In the genomic region with DNA sequence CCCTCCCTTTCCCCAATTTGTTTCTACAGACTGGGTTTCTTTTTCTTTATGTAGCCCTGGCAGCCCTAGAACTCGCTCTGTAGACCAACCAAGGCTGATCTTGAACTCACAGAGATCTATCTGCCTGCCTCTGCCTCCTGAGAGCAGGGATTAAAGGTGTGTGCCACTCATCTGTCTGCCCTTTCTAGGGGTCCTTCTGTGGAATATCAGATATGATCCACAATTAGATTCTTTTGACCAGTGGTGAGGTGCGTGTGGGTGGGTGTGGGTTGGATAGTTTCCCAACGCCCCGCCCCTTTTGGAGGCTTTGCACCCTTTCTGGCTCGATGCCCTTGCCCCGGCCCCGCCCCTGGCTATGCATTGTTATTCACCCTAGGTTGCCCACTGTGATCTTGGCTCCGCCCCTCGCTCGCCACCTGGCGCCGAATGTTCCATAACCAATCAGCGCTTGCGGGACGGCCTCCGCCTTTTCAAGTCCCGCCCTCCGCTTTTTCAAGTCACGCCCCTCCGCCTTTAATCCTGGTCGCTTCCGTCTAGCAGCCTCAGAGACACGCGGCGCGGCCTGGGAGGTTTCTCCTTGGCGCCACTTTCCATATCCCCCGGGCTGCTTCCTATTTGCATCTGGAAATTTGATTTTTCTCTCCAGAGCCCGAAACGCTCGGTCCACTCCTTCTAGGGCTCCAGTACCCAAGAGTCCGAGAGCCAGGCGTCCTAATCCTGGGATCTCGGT, we compare ENCODE assay signal across 8 mouse cellular contexts. TPM values are rescaled to one million over a fixed set of nuclear protein-coding genes. Genes with fewer than 3 reads are reported as not detected.
A peak's percentile ranks its signal among the peaks of the same experiment; 100 is the strongest.
DNase-seq lines count a peak whose midpoint lies in the region; ATAC-seq and TF ChIP-seq lines count a peak whose summit lies in the region.

A gene (plus strand): TSS at position 516 of the 730 bp plus-strand sequence.

- WGBS in forebrain, embryonic 15.5 days, result 2% methylated on average over 34 of the region's 34 CpGs
- 3% methylated on average over 34 of the region's 34 CpGs for WGBS in lung, adult 2 months

- TF ChIP-seq CTCF in ES-Bruce4 (IDR thresholded peaks at IDR 0.05; ENCODE audit: low read depth, low read length), result no peak
- TF ChIP-seq CTCF in lung, adult 2 months (IDR thresholded peaks at IDR 0.05; ENCODE audit: insufficient read depth, low read length), result no peak

- ATAC-seq in forebrain, embryonic 15.5 days (replicated peaks), result peak; percentile 82
- peak; percentile 88 for ATAC-seq in neutrophil, adult 5-6 weeks (ENCODE audit: extremely low read depth, insufficient number of reproducible peaks, low FRiP score, poor library complexity, severe bottlenecking)

- peak within 1 kb of the TSS; percentile 98 for H3K4me2 ChIP-seq in forebrain, embryonic 15.5 days (replicated peaks)

- intact Hi-C loops in heart, postnatal 25 days (cut with DNase I), result loop anchor here (2.0 kb wide), 1 partner anchor 34 kb away; no protein-coding TSS in a partner anchor

- peak; percentile 95 for DNase-seq in c-Kit-positive CD71-positive TER-119-positive erythroid progenitor cells, embryonic 14.5 days (ENCODE audit: low spot score)
- DNase-seq in heart, postnatal 25 days (ENCODE audit: low spot score), result peak; percentile 88
- DNase-seq in layer of hippocampus, adult 18-20 months (ENCODE audit: low spot score in 2 of 2), result peak; percentile 44 to 71
- DNase-seq in lung, adult 2 months, result peak; percentile 93
- peak; percentile 93 to 97 for DNase-seq in thymus, adult 18-20 months

- H3K27me3 ChIP-seq in ES-Bruce4 (ENCODE audit: control insufficient read depth, insufficient read depth, low read length, poor library complexity, severe bottlenecking), result no peaks in the 10 kb centered on the region
- H3K27me3 ChIP-seq in forebrain, embryonic 15.5 days, result no peaks in the 10 kb centered on the region

- peak within 1 kb of the TSS; percentile 58 for H3K27ac ChIP-seq in ES-Bruce4 (ENCODE audit: insufficient read depth, low read length)
- no peak within 1 kb of the TSS for H3K27ac ChIP-seq in forebrain, embryonic 15.5 days (replicated peaks)

- peaks cover 6% of the 10 kb centered on the region for H3K36me3 ChIP-seq in ES-Bruce4 (ENCODE audit: control insufficient read depth, insufficient read depth, low read length, poor library complexity, severe bottlenecking)
- H3K36me3 ChIP-seq in forebrain, embryonic 15.5 days, result no peaks in the 10 kb centered on the region

- TF ChIP-seq POLR2A in ES-Bruce4 (IDR thresholded peaks at IDR 0.05; ENCODE audit: insufficient read depth, low read length), result peak; percentile 97
- peak; percentile 98 for TF ChIP-seq POLR2A in lung, adult 2 months (IDR thresholded peaks at IDR 0.05; ENCODE audit: borderline replicate concordance, extremely low read depth, low read depth, low read length)

- H3K9me3 ChIP-seq in ES-Bruce4 (replicated peaks; ENCODE audit: control insufficient read depth, insufficient read depth, low read length, poor library complexity, severe bottlenecking), result no peaks in the 10 kb centered on the region
- H3K9me3 ChIP-seq in forebrain, embryonic 15.5 days, result no peaks in the 10 kb centered on the region

- peak within 1 kb of the TSS; percentile 99 for H3K4me3 ChIP-seq in ES-Bruce4 (ENCODE audit: low read depth, low read length)
- peak within 1 kb of the TSS; percentile 52 for H3K4me3 ChIP-seq in forebrain, embryonic 15.5 days
- peak within 1 kb of the TSS; percentile 70 for H3K4me3 ChIP-seq in lung, adult 2 months (replicated peaks; ENCODE audit: extremely low read depth, low read depth, low read length)

- H3K4me1 ChIP-seq in ES-Bruce4 (ENCODE audit: control insufficient read depth, insufficient read depth, low read length), result peaks cover 6% of the 10 kb centered on the region
- H3K4me1 ChIP-seq in forebrain, embryonic 15.5 days, result peaks cover 34% of the 10 kb centered on the region
- peaks cover 2% of the 10 kb centered on the region for H3K4me1 ChIP-seq in lung, adult 2 months (ENCODE audit: control insufficient read depth, insufficient read depth, low read length)

- peak within 1 kb of the TSS; percentile 94 for H3K9ac ChIP-seq in ES-Bruce4 (ENCODE audit: low read depth, poor library complexity, severe bottlenecking)
- peak within 1 kb of the TSS; percentile 48 for H3K9ac ChIP-seq in forebrain, embryonic 15.5 days (replicated peaks)

- TF ChIP-seq EP300 in ES-Bruce4 (IDR thresholded peaks at IDR 0.05; ENCODE audit: insufficient read depth, low read depth, low read length), result peak; percentile 73; the same call in 1 of the 2 replicates

RNA-seq across cellular contexts. Expression of the gene that starts here (rescaled TPM):
- 101 and 108 TPM in 2 replicates for polyA plus RNA-seq in ES-Bruce4 (2011; ENCODE audit: insufficient read depth, insufficient read length, low read depth, missing spikeins)
- 10.0 and 13.6 TPM in 2 replicates for polyA plus RNA-seq in forebrain, embryonic 15.5 days (2015; fragmentation: Nextera tagmentation; extraction: Ambion mirVana)
- total RNA-seq in heart, postnatal 25 days (2021), result 10 to 100 TPM; 18.5 to 22.8 TPM
- total RNA-seq in layer of hippocampus, adult 18-20 months (2021), result 1 to 10 TPM; 2.0 to 2.9 TPM
- 190 and 201 TPM in 2 replicates for polyA plus RNA-seq in lung, adult 2 months (2012; rRNA removed)
- 119 and 128 TPM in 2 replicates for total RNA-seq in neutrophil, adult 5-6 weeks (2017)

Comparison
In these comparisons a context has a peak if more than half of its experiments do, and no peak if none do; other contexts are left out.
1. RNA of the gene that starts here (total RNA-seq): 119 to 128 TPM in neutrophil, adult 5-6 weeks and 18.5 to 22.8 TPM in heart, postnatal 25 days; 2.0 to 2.9 TPM in layer of hippocampus, adult 18-20 months; every median in the first group is over 4 times any median in the second.
2. Peak in every context shown above with its lines, with median percentiles within 50 percentile points of each other: H3K4me3 ChIP-seq and DNase-seq.